Mouse (Mus musculus) neural tube, embryonic 10.5 days (tissue): ENCODE data around the gene Usp10.
A peak's percentile ranks its signal among the peaks of the same experiment; 100 is the strongest.

ENCODE experiments used
- DNase-seq: peaks from one replicate; pipeline ENCODE4 v3.0.0-alpha.2; 2017; ENCODE audit warnings: low spot score; ENCODE audit errors: extremely low spot score

Gene Usp10

GRCm38 (mm10) chr8:119914161-119914560 lies 4.0 kb downstream of the Usp10 start:
- no peak for DNase-seq

DNA sequence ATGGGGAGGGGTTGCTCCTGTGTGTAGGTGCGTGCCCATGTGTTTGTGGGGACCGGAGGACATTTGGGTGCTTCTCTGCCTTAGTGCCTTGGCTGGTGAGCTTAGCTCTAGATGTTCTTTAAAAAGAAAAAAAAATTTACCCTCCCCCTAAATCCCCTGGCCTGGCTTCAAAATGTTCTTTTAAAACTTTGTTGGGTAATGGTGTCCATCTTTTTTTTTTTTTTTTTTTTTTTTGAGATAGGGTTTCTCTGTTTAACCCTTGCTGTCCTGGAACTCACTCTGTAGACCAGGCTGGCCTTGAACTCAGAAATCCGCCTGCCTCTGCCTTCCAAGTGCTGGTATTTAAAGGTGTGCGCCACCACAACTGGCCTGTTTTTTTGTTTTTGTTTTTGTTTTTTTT lies 5.1 kb downstream of the Usp10 start:
- DNase-seq = no peak

- no peak for DNase-seq
These were observed 6.2 kb downstream of the Usp10 start for GRCm38 (mm10) chr8:119916237-119916892.

DNA sequence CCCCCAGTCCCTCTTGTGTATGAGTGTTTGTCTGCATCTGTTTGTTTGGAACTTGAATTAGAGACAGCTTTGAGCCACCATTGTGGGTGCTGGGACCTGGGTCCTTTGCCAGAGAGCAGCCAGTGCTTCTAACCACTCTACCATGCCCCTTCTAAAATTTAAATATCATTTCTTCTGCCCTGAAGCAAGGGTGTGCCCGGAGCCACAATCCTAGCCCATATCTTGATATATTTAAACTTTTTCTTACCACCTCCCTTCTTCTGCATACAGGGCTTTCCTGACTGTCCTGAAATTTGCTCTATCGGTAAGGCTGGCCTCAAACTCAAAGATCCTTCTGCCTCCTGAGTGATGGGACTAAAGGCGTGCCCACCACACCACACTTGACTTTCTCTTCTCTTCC lies 7.3 kb downstream of the Usp10 start:
- DNase-seq = no peak

- no peak for DNase-seq
These were observed 8.0 kb downstream of the Usp10 start for GRCm38 (mm10) chr8:119918155-119918567.

GRCm38 (mm10) chr8:119923259-119923658 lies 13.1 kb downstream of the Usp10 start:
- no peak for DNase-seq

- DNase-seq = no peak
These were observed 15.3 kb downstream of the Usp10 start for GRCm38 (mm10) chr8:119925428-119925827.

DNA sequence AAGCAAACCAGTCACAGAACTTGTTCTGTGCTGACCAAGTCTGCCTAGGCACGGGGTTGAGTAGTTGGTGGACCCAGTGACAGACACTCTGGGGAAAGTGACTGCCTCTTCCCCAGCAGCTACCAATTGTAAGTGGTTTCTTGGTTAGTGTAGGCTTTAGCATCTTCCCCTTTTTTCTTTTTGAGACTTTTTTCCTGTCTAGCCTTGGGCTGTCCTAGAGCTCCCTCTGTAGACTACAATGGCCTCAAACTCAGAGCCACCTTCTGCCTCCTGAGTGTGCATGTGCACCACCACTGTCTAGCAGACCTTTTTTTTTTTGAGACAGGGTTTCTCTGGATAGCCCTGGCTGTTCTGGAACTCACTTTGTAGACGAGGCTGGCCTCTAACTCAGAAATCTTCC lies 16.3 kb downstream of the Usp10 start:
- DNase-seq = no peak

- DNase-seq = no peak
These were observed 17.4 kb downstream of the Usp10 start for GRCm38 (mm10) chr8:119927422-119928092.

DNA sequence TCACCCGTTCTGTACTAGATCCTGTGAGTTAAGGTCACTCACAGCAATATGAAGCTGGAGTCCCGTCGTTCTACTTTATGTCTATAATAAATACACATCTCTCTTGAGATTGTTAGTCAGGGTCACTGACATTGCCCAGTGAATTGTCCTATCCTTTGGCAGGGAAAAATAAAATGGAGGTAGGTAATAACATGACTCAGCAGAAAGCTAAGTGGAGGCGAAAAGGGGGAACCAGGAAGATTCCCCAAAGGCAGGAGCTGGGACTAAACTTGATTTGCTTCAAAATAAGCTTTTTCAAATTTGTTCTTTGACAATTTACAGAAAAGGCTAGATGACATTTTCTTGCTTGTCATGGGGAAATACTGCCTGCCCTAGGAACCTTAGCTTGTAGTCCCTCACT lies 21.2 kb downstream of the Usp10 start:
- no peak for DNase-seq

- no peak for DNase-seq
These were observed 23.5 kb downstream of the Usp10 start for GRCm38 (mm10) chr8:119933681-119934080.

GRCm38 (mm10) chr8:119935541-119935940 lies 25.4 kb downstream of the Usp10 start:
- DNase-seq = no peak

DNA sequence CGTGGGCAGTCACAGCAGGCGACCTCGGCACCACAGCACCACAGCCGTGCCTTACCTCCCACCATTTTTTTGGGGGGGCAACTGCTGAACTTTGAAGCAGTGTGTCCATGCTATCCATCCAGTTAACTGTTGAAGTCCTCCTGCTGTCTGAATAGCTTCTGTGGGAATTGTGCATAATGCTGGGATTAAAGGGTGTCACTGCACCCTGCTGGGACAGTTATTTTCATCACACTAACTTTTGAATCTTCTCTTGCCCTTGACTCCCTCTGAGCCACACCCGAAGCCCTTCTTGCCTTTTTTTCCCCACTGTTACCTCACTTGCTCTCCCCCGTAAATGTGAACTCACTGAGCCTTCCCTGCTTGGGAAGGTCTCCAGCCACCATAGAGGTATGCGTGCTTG lies 28.3 kb downstream of the Usp10 start:
- no peak for DNase-seq

DNA sequence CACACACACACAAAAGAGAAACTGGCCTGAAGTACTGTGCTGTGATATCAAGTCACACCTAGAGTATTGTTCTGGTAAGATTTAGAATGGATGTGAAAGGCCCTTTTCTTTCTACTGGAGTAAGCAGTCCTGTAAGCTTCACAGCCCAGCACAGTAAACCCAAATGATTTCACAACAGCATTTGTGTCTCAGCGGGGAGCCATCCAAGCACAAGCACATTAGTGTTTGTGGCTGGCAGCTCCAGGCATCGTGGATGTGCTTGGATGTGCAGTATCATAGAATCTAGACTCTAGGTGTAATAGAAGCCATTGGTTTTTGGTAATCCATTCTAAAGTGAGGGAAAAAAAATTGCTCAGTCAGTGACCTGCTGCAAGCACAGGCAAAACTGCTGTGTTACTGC lies 29.2 kb downstream of the Usp10 start:
- no peak for DNase-seq

GRCm38 (mm10) chr8:119941471-119941870 lies 31.3 kb downstream of the Usp10 start:
- no peak for DNase-seq

GRCm38 (mm10) chr8:119943616-119944015 lies 33.5 kb downstream of the Usp10 start:
- DNase-seq = no peak

GRCm38 (mm10) chr8:119944096-119944811 lies 34.1 kb downstream of the Usp10 start:
- peak; percentile 81 for DNase-seq

- no peak for DNase-seq
These were observed 36.2 kb downstream of the Usp10 start for GRCm38 (mm10) chr8:119946326-119946865.

- no peak for DNase-seq
These were observed 37.5 kb downstream of the Usp10 start for GRCm38 (mm10) chr8:119947653-119948052.

GRCm38 (mm10) chr8:119948340-119948739 lies 38.2 kb downstream of the Usp10 start:
- no peak for DNase-seq

- DNase-seq = no peak
These were observed 42.1 kb downstream of the Usp10 start for GRCm38 (mm10) chr8:119952282-119952681.

- no peak for DNase-seq
These were observed 42.6 kb downstream of the Usp10 start for GRCm38 (mm10) chr8:119952747-119953146.
